Mouse (Mus musculus) hindbrain, postnatal 0 days (tissue): Measurements from ENCODE around the gene Klre1. TPM values are rescaled to one million over a fixed set of nuclear protein-coding genes. Genes with fewer than 3 reads are reported as not detected.
A peak's percentile ranks its signal among the peaks of the same experiment; 100 is the strongest.

ENCODE experiments used
- ATAC-seq: fragments of 200-750 bp; cut with Nextera tagmentation; 2 replicates; pipeline ENCODE4 v1.8.0; 2017; ENCODE audit warnings: mild to moderate bottlenecking, moderate TSS enrichment, moderate library complexity
- DNase-seq: peaks from one replicate; pipeline ENCODE4 v3.0.0-alpha.2; 2015; ENCODE audit warnings: low spot score
- H3K27ac ChIP-seq: fragments of 300-500 bp; sonication (generic); 2 replicates; pipeline ENCODE4 v1.5.1; 2014; ENCODE audit warnings: mild to moderate bottlenecking
- H3K27me3 ChIP-seq: fragments of 300-500 bp; sonication (generic); 2 replicates; pipeline ENCODE4 v1.6.1; 2014; ENCODE audit warnings: low read length, mixed read lengths; ENCODE audit not compliant: insufficient read depth
- H3K36me3 ChIP-seq: fragments of 300-500 bp; sonication (generic); 2 replicates; pipeline ENCODE4 v1.6.1; 2014; ENCODE audit warnings: low read length, mixed read lengths; ENCODE audit not compliant: insufficient read depth
- H3K4me1 ChIP-seq: fragments of 300-500 bp; sonication (generic); 2 replicates; pipeline ENCODE4 v1.6.1; 2014; ENCODE audit warnings: antibody characterized with exemption, low read length, mixed read lengths; ENCODE audit not compliant: insufficient read depth
- H3K4me2 ChIP-seq: fragments of 300-500 bp; sonication (generic); 2 replicates; pipeline ENCODE4 v1.6.1; 2014; ENCODE audit warnings: low read depth, mild to moderate bottlenecking, low read length, moderate library complexity, mixed read lengths
- H3K4me3 ChIP-seq: fragments of 300-500 bp; sonication (generic); 2 replicates; pipeline ENCODE4 v1.5.1; 2014; ENCODE audit warnings: low read length
- H3K9ac ChIP-seq: fragments of 300-500 bp; sonication (generic); replicated peaks from 2 replicates; pipeline ENCODE4 v1.6.1; 2014; ENCODE audit warnings: mild to moderate bottlenecking, low read length, moderate library complexity, mixed read lengths
- H3K9me3 ChIP-seq: fragments of 300-500 bp; sonication (generic); 2 replicates; pipeline ENCODE4 v1.6.1; 2016; ENCODE audit warnings: low read length, mixed read lengths
- CTCF ChIP-seq: IDR thresholded peaks from 2 replicates; pipeline ENCODE4 v1.5.1; 2016; ENCODE audit warnings: antibody characterized with exemption, control low read depth, low read depth
- WGBS: fragments of 180-500 bp; shearing (Covaris S2); extraction: QIAGEN DNeasy Blood & Tissue Kit; methylation state at CpG from one replicate; pipeline ENCODE4 v1.1.7; 2014; 5-methylcytosine and 5-hydroxymethylcytosine counted together
- polyA plus RNA-seq: library from polyadenylated mRNA; unstranded; fragments of >200 nt; fragmentation: Nextera tagmentation; extraction: Ambion mirVana; gene quantifications from 2 replicates; pipeline ENCODE4 v1.2.1, GENCODE M21; 2015
- total RNA-seq: library from RNA; depleted of rRNA; stranded (reverse); fragments of >200 nt; gene quantifications from 2 replicates; pipeline ENCODE4 v1.2.3, GENCODE M21; 2014

The Klre1 gene
- total and polyA plus RNA-seq, 2 experiments from 2014 or later, result 0.21 TPM; not detected in 1

- no peaks in the 10 kb centered on the region for H3K9me3 ChIP-seq
- ATAC-seq, result no peak
- H3K9ac ChIP-seq, result no peak overlapping the region
- no peaks in the 10 kb centered on the region for H3K27me3 ChIP-seq
- H3K27ac ChIP-seq, result no peak overlapping the region
- DNase-seq, result no peak
- H3K4me2 ChIP-seq, result no peak overlapping the region
- no peaks in the 10 kb centered on the region for H3K4me1 ChIP-seq
- H3K36me3 ChIP-seq, result no peaks in the 10 kb centered on the region
- H3K4me3 ChIP-seq, result no peak overlapping the region
- no peak for TF ChIP-seq CTCF
- WGBS, result 81% methylated on average over 2 of the region's 2 CpGs
Observed at GRCm38 (mm10) chr6:129547277-129547676, 30.4 kb upstream of the Klre1 start.

- 73% methylated on average over 3 of the region's 3 CpGs for WGBS
- no peak overlapping the region for H3K27ac ChIP-seq
- no peaks in the 10 kb centered on the region for H3K4me1 ChIP-seq
- ATAC-seq (no peak), DNase-seq (no peak)
- no peak overlapping the region for H3K4me2 ChIP-seq
- no peak overlapping the region for H3K4me3 ChIP-seq
- no peak overlapping the region for H3K9ac ChIP-seq
- no peak for TF ChIP-seq CTCF
- H3K9me3 ChIP-seq, result no peaks in the 10 kb centered on the region
- H3K27me3 ChIP-seq, result no peaks in the 10 kb centered on the region
- no peaks in the 10 kb centered on the region for H3K36me3 ChIP-seq
Observed at GRCm38 (mm10) chr6:129548009-129548408, 29.7 kb upstream of the Klre1 start.

- Histone ChIP-seq H3K4me1 (no peaks in the 10 kb centered on the region), H3K9me3 (no peaks in the 10 kb centered on the region), H3K27me3 (no peaks in the 10 kb centered on the region), H3K4me3 (no peak overlapping the region), H3K4me2 (no peak overlapping the region), H3K27ac (no peak overlapping the region), H3K9ac (no peak overlapping the region), H3K36me3 (no peaks in the 10 kb centered on the region)
- TF ChIP-seq CTCF, result no peak
- no peak for DNase-seq
- ATAC-seq, result peak; percentile 66
Observed at GRCm38 (mm10) chr6:129557298-129558023, 20.2 kb upstream of the Klre1 start.

- Histone ChIP-seq H3K36me3 (no peaks in the 10 kb centered on the region), H3K4me2 (no peak overlapping the region), H3K9ac (no peak overlapping the region), H3K4me3 (no peak overlapping the region), H3K9me3 (no peaks in the 10 kb centered on the region), H3K27ac (no peak overlapping the region), H3K4me1 (no peaks in the 10 kb centered on the region), H3K27me3 (no peaks in the 10 kb centered on the region)
- ATAC-seq, result peak; percentile 90
- TF ChIP-seq CTCF, result peak; percentile 97
- WGBS, result 18% methylated on average over 12 of the region's 12 CpGs
- peak; percentile 87 for DNase-seq
Observed at GRCm38 (mm10) chr6:129558946-129559640, 18.6 kb upstream of the Klre1 start.

GRCm38 (mm10) chr6:129559641-129560027 is 18.1 kb upstream of the Klre1 start:
- TF ChIP-seq CTCF, result no peak
- Histone ChIP-seq H3K27ac (no peak overlapping the region), H3K9me3 (no peaks in the 10 kb centered on the region), H3K4me3 (no peak overlapping the region), H3K4me1 (no peaks in the 10 kb centered on the region), H3K36me3 (no peaks in the 10 kb centered on the region), H3K9ac (no peak overlapping the region), H3K4me2 (no peak overlapping the region), H3K27me3 (no peaks in the 10 kb centered on the region)
- DNase-seq (no peak), ATAC-seq (peak; percentile 36; the same call in 1 of the 2 replicates)
- WGBS, result 59% methylated on average over 4 of the region's 4 CpGs

- no peak overlapping the region for H3K27ac ChIP-seq
- WGBS, result 79% methylated on average over 2 of the region's 2 CpGs
- H3K4me3 ChIP-seq, result no peak overlapping the region
- no peak overlapping the region for H3K9ac ChIP-seq
- H3K36me3 ChIP-seq, result no peaks in the 10 kb centered on the region
- DNase-seq, result no peak
- H3K27me3 ChIP-seq, result no peaks in the 10 kb centered on the region
- H3K4me2 ChIP-seq, result no peak overlapping the region
- no peaks in the 10 kb centered on the region for H3K9me3 ChIP-seq
- no peaks in the 10 kb centered on the region for H3K4me1 ChIP-seq
- no peak for TF ChIP-seq CTCF
- no peak for ATAC-seq
Observed at GRCm38 (mm10) chr6:129565257-129565656, 12.4 kb upstream of the Klre1 start.

- 39% methylated on average over 2 of the region's 2 CpGs for WGBS
- no peaks in the 10 kb centered on the region for H3K27me3 ChIP-seq
- ATAC-seq, result no peak
- H3K36me3 ChIP-seq, result no peaks in the 10 kb centered on the region
- no peak overlapping the region for H3K4me3 ChIP-seq
- peak; percentile 31; the same call in 1 of the 2 replicates for TF ChIP-seq CTCF
- no peak overlapping the region for H3K27ac ChIP-seq
- H3K4me1 ChIP-seq, result no peaks in the 10 kb centered on the region
- no peaks in the 10 kb centered on the region for H3K9me3 ChIP-seq
- H3K9ac ChIP-seq, result no peak overlapping the region
- H3K4me2 ChIP-seq, result no peak overlapping the region
- DNase-seq, result no peak
Observed at GRCm38 (mm10) chr6:129575315-129575714, 2.4 kb upstream of the Klre1 start.
